Mouse (Mus musculus) ovary, adult 10 weeks (tissue): ENCODE data around the gene Acot2. TPM values are rescaled to one million over a fixed set of nuclear protein-coding genes. Genes with fewer than 3 reads are reported as not detected.

Experiments
- polyA plus RNA-seq: library from polyadenylated mRNA; stranded (reverse); fragments of 350-450 nt; fragmentation: Illumina TruSeq; extraction: RNeasy Lipid Tissue Mini Kit (QIAGEN cat#74804); gene quantifications from one replicate; pipeline ENCODE4 v1.2.3, GENCODE M21; 2014

Gene Acot2
- 5.5 TPM for polyA plus RNA-seq

DNA sequence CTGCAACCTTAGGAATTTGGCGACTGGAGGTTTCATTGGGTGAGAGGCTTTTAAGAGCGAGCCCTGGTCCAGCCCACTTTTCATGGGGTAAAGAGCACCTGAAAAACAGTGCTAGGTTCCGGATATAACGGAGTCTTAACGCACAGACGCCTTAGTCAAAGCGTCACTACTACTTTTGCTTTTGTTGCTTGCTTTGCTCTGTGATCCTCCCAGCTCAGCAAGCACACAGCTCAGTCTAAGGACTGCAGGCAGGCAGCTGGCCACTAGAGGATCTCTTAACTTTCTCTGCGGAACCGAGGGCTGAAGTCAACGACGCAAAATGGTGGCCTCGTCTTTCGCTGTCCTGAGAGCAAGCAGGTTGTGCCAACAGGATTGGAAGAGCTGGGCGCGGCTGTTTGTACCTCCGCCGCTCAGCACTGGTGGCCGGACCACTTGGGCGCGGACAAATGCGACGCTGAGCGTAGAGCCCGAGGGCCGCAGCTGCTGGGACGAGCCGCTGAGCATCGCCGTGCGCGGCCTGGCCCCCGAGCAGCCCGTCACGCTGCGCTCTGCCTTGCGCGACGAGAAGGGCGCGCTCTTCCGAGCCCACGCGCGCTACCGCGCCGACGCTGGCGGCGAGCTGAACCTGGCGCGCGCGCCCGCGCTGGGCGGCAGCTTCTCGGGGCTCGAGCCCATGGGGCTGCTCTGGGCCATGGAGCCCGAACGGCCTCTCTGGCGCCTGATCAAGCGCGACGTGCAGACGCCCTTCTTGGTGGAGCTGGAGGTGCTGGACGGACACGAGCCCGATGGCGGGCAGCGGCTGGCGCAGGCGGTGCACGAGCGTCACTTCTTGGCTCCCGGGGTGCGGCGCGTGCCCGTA lies at the start of gene Acot2:
Gene Acot2, plus strand, starts transcription at position 279 of the 859 bp plus-strand sequence.

DNA sequence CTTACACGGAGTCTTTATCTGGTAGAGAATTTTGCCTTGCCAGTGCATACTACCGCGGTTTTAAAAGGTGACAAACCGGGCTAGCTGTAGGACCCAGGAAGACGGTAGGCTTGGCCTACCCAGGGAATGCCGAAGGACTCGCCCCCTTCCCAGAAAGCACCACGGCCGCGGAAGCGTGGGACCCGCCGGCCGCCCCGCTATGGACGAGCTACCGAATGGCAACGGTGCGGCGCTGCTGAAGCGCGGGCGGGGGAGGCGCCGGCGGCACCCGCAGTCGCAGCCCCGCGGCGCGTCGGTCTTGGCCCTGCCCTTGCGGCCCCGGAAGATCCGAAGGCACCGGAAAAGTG lies 37.2 kb upstream of the Acot2 start, which contains the start of gene Riox1:
Gene Riox1, plus strand, starts transcription at position 116 of the 347 bp plus-strand sequence.

DNA sequence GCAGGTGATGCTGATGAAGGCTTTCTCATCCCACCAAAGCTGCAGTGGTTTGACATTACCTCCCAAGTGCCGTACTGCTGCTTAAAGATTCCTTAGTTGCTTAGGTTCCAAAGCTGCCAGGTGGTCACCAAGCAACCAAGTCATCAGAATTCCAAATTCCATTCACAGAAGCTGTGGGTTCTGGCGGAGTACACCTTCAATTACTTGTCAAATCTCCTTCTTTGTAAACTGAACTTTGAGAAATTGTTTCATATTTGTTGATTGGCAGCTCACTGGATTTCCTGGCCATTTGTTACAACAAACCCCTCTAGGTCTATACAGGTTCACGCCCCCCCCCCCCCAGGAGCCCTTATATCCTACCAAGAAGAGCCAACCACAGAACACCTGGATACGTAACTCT lies 2.9 kb upstream of the Acot2 start, which contains the start of gene Heatr4:
Gene Heatr4, minus strand, starts transcription at position 101 of the 400 bp plus-strand sequence.

DNA sequence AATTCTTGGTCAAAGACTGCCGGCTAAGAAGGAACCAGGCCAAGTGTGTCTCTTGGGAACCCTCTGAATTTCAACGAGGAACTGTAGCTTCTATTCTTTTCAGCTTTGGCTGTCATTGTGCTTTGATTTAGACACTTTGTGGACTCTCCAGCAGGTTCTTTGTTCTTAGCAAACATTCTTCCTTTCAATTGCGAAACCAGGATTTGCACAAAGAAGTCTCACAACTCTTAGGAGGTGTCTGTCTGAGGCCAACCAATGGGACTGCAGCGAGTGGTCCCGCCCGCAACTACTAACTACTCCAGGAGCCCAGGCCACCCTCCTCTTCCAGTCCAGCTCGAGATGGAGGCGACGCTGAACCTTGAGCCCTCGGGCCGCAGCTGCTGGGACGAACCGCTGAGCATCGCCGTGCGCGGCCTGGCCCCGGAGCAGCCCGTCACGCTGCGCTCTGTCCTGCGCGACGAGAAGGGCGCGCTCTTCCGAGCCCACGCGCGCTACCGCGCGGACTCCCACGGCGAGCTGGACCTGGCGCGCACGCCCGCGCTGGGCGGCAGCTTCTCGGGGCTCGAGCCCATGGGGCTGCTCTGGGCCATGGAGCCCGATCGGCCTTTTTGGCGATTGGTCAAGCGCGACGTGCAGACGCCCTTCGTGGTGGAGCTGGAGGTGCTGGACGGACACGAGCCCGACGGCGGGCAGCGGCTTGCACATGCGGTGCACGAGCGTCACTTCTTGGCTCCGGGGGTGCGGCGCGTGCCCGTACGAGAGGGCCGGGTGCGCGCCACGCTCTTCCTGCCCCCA lies 21.7 kb downstream of the Acot2 start, which contains the start of gene Acot1:
Gene Acot1, plus strand, starts transcription at position 320 of the 795 bp plus-strand sequence.

DNA sequence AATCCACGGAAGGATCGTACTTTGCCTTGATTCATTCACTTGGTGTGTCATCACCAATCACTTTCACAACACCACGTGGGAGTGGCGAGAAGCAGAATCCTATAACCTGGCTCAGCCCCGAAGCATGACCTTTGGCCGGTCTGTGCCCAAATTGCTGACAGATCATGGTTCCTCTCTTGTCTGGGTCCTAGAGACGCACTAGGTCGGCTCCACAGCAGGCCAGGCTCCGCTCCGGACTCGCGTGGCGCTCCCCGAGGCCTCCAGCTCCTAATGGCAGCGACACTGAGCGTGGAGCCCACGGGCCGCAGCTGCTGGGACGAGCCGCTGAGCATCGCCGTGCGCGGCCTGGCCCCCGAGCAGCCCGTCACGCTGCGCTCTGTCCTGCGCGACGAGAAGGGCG lies 50.6 kb downstream of the Acot2 start, which contains the start of gene Acot4:
Gene Acot4, plus strand, starts transcription at position 139 of the 400 bp plus-strand sequence.

DNA sequence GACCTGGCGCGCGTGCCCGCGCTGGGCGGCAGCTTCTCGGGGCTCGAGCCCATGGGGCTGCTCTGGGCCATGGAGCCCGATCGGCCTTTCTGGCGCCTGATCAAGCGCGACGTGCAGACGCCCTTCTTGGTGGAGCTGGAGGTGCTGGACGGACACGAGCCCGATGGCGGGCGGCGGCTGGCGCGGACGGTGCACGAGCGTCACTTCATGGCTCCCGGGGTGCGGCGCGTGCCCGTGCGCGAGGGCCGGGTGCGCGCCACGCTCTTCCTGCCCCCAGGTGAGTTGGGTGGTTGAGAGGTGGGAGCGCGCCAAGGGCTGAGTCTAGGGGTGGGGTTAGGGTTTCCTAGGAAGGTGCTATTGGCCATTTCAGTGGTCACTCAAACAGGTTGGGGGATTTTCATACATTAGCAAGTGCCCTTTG lies 51.0 kb downstream of the Acot2 start, which contains the start of gene Gm49366:
Gene Gm49366, plus strand, starts transcription at position 245 of the 421 bp plus-strand sequence.

Other genes with a start within 250 kb of the Acot2 start
- 0.40 TPM for gene Papln, start 224.2 kb upstream of the Acot2 start, polyA plus RNA-seq
- 20.8 TPM for gene Numb, start 65.9 kb upstream of the Acot2 start, polyA plus RNA-seq
- 2.6 TPM for gene Riox1, start 37.3 kb upstream of the Acot2 start, polyA plus RNA-seq
- gene Heatr4, start 3.0 kb upstream of the Acot2 start, polyA plus RNA-seq: not detected
- 55.7 TPM for gene Acot1, start 21.6 kb downstream of the Acot2 start, polyA plus RNA-seq
- gene Acot4, start 50.5 kb downstream of the Acot2 start, polyA plus RNA-seq: 0.34 TPM
- not detected for gene Gm49366, start 51.1 kb downstream of the Acot2 start, polyA plus RNA-seq
- 0.88 TPM for gene Acot3, start 64.3 kb downstream of the Acot2 start, polyA plus RNA-seq
- gene Acot5, start 81.5 kb downstream of the Acot2 start, polyA plus RNA-seq: not detected
- gene Acot6, start 112.8 kb downstream of the Acot2 start, polyA plus RNA-seq: 21.9 TPM
- gene Dnal1, start 126.5 kb downstream of the Acot2 start, polyA plus RNA-seq: 53.8 TPM
- gene Pnma1, start 160.6 kb downstream of the Acot2 start, polyA plus RNA-seq: 0.31 TPM
- 11.2 TPM for gene Elmsan1, start 231.0 kb downstream of the Acot2 start, polyA plus RNA-seq